Mouse (Mus musculus): ENCODE measurements at regions not wholly inside any gene's neighbourhood (a gene's known extent, or its start where the extent isn't known, plus 50 kb on each side); places are given as distances from the start of the nearest gene placed in this dataset.

- TF ChIP-seq CTCF (IDR thresholded peaks at IDR 0.05; ENCODE audit: control insufficient read depth, insufficient read depth, insufficient replicate concordance, low read depth, low read length) (no peak), POLR2A (IDR thresholded peaks at IDR 0.05; ENCODE audit: control insufficient read depth, low read depth, low read length) (no peak)
- Histone ChIP-seq H3K4me3 (ENCODE audit: control insufficient read depth, low read depth, low read length) (no peak overlapping the region), H3K27me3 (ENCODE audit: control insufficient read depth, insufficient read depth, low read length) (no peaks in the 10 kb centered on the region), H3K36me3 (ENCODE audit: control insufficient read depth, insufficient read depth, low read length) (no peaks in the 10 kb centered on the region), H3K4me1 (ENCODE audit: control insufficient read depth, insufficient read depth, low read length) (peaks cover 4% of the 10 kb centered on the region; the same call in 1 of the 2 replicates), H3K27ac (ENCODE audit: control insufficient read depth, insufficient read depth, low read depth, low read length) (no peak overlapping the region)
Observed at GRCm38 (mm10) chr13:60123964-60124363, 53.2 kb downstream of the Gas1 start.

- Histone ChIP-seq H3K4me3 (ENCODE audit: control insufficient read depth, low read depth, low read length) (no peak overlapping the region), H3K4me1 (ENCODE audit: control insufficient read depth, insufficient read depth, low read length) (peaks cover 4% of the 10 kb centered on the region; the same call in 1 of the 2 replicates), H3K27ac (ENCODE audit: control insufficient read depth, insufficient read depth, low read depth, low read length) (no peak overlapping the region), H3K27me3 (ENCODE audit: control insufficient read depth, insufficient read depth, low read length) (no peaks in the 10 kb centered on the region), H3K36me3 (ENCODE audit: control insufficient read depth, insufficient read depth, low read length) (no peaks in the 10 kb centered on the region)
- TF ChIP-seq POLR2A (IDR thresholded peaks at IDR 0.05; ENCODE audit: control insufficient read depth, low read depth, low read length) (no peak), CTCF (IDR thresholded peaks at IDR 0.05; ENCODE audit: control insufficient read depth, insufficient read depth, insufficient replicate concordance, low read depth, low read length) (no peak)
Observed at GRCm38 (mm10) chr13:60123174-60123587, 54.0 kb downstream of the Gas1 start.

- no peaks in the 10 kb centered on the region for H3K36me3 ChIP-seq (ENCODE audit: control insufficient read depth, insufficient read depth, low read length)
- no peaks in the 10 kb centered on the region for H3K27me3 ChIP-seq (ENCODE audit: control insufficient read depth, insufficient read depth, low read length)
- H3K27ac ChIP-seq (ENCODE audit: control insufficient read depth, insufficient read depth, low read depth, low read length): no peak overlapping the region
- H3K4me3 ChIP-seq (ENCODE audit: control insufficient read depth, low read depth, low read length): no peak overlapping the region
- no peak for TF ChIP-seq CTCF (IDR thresholded peaks at IDR 0.05; ENCODE audit: control insufficient read depth, insufficient read depth, insufficient replicate concordance, low read depth, low read length)
- TF ChIP-seq POLR2A (IDR thresholded peaks at IDR 0.05; ENCODE audit: control insufficient read depth, low read depth, low read length): no peak
- peaks cover 4% of the 10 kb centered on the region; the same call in 1 of the 2 replicates for H3K4me1 ChIP-seq (ENCODE audit: control insufficient read depth, insufficient read depth, low read length)
Observed at GRCm38 (mm10) chr13:60122341-60123173, 54.6 kb downstream of the Gas1 start.

DNA sequence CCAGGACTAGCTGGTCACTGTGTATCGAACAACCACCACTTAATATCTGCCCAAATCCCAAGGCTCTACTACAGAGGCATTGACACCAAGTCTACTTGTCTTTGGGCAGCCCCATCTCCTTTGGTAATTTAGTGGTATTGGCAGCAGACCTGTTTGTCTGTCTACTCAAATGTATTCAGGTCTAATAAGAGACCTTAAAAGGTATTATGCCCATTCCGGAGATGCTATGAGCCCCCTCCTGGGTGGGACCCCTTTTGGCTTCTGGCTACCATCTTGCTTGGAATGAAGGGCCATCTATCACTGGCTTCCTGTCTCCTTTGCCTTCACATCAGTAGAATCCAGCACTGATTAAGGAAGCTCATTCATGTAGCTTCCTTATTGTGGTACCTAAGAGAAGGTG, 65.7 kb downstream of the Gas1 start:
- Histone ChIP-seq H3K36me3 (ENCODE audit: control insufficient read depth, insufficient read depth, low read length) (no peaks in the 10 kb centered on the region), H3K4me3 (ENCODE audit: control insufficient read depth, low read depth, low read length) (no peak overlapping the region), H3K4me1 (ENCODE audit: control insufficient read depth, insufficient read depth, low read length) (peaks cover 2% of the 10 kb centered on the region; the same call in 1 of the 2 replicates), H3K27ac (ENCODE audit: control insufficient read depth, insufficient read depth, low read depth, low read length) (no peak overlapping the region), H3K27me3 (ENCODE audit: control insufficient read depth, insufficient read depth, low read length) (no peaks in the 10 kb centered on the region)
- TF ChIP-seq CTCF (IDR thresholded peaks at IDR 0.05; ENCODE audit: control insufficient read depth, insufficient read depth, insufficient replicate concordance, low read depth, low read length) (no peak), POLR2A (IDR thresholded peaks at IDR 0.05; ENCODE audit: control insufficient read depth, low read depth, low read length) (no peak)

- no peak for TF ChIP-seq POLR2A (IDR thresholded peaks at IDR 0.05; ENCODE audit: control insufficient read depth, low read depth, low read length)
- TF ChIP-seq CTCF (IDR thresholded peaks at IDR 0.05; ENCODE audit: control insufficient read depth, insufficient read depth, insufficient replicate concordance, low read depth, low read length): no peak
- no peak overlapping the region for H3K4me3 ChIP-seq (ENCODE audit: control insufficient read depth, low read depth, low read length)
- peaks cover 2% of the 10 kb centered on the region; the same call in 1 of the 2 replicates for H3K4me1 ChIP-seq (ENCODE audit: control insufficient read depth, insufficient read depth, low read length)
- H3K27me3 ChIP-seq (ENCODE audit: control insufficient read depth, insufficient read depth, low read length): no peaks in the 10 kb centered on the region
- no peaks in the 10 kb centered on the region for H3K36me3 ChIP-seq (ENCODE audit: control insufficient read depth, insufficient read depth, low read length)
- no peak overlapping the region for H3K27ac ChIP-seq (ENCODE audit: control insufficient read depth, insufficient read depth, low read depth, low read length)
Observed at GRCm38 (mm10) chr13:60110079-60110846, 66.9 kb downstream of the Gas1 start.

GRCm38 (mm10) chr13:60105286-60105685, 71.9 kb downstream of the Gas1 start:
- no peaks in the 10 kb centered on the region for H3K36me3 ChIP-seq (ENCODE audit: control insufficient read depth, insufficient read depth, low read length)

GRCm38 (mm10) chr13:60101651-60102050, 75.5 kb downstream of the Gas1 start:
- TF ChIP-seq POLR2A (IDR thresholded peaks at IDR 0.05; ENCODE audit: control insufficient read depth, low read depth, low read length) (no peak), CTCF (IDR thresholded peaks at IDR 0.05; ENCODE audit: control insufficient read depth, insufficient read depth, insufficient replicate concordance, low read depth, low read length) (no peak)
- Histone ChIP-seq H3K27me3 (ENCODE audit: control insufficient read depth, insufficient read depth, low read length) (no peaks in the 10 kb centered on the region), H3K27ac (ENCODE audit: control insufficient read depth, insufficient read depth, low read depth, low read length) (no peak overlapping the region), H3K36me3 (ENCODE audit: control insufficient read depth, insufficient read depth, low read length) (no peaks in the 10 kb centered on the region), H3K4me3 (ENCODE audit: control insufficient read depth, low read depth, low read length) (no peak overlapping the region), H3K4me1 (ENCODE audit: control insufficient read depth, insufficient read depth, low read length) (no peaks in the 10 kb centered on the region)

More at GRCm38 (mm10) chr13:60105286-60105685, 71.9 kb downstream of the Gas1 start:
- Histone ChIP-seq H3K4me3 (ENCODE audit: control insufficient read depth, low read depth, low read length) (no peak overlapping the region), H3K27ac (ENCODE audit: control insufficient read depth, insufficient read depth, low read depth, low read length) (no peak overlapping the region), H3K4me1 (ENCODE audit: control insufficient read depth, insufficient read depth, low read length) (peaks cover 2% of the 10 kb centered on the region; the same call in 1 of the 2 replicates), H3K27me3 (ENCODE audit: control insufficient read depth, insufficient read depth, low read length) (no peaks in the 10 kb centered on the region)
- no peak for TF ChIP-seq POLR2A (IDR thresholded peaks at IDR 0.05; ENCODE audit: control insufficient read depth, low read depth, low read length)
- no peak for TF ChIP-seq CTCF (IDR thresholded peaks at IDR 0.05; ENCODE audit: control insufficient read depth, insufficient read depth, insufficient replicate concordance, low read depth, low read length)

Data from testis, adult 2 months (tissue).